Mouse (Mus musculus) frontal cortex, adult 2 months (tissue): ENCODE data around the gene Gm20388. TPM values are rescaled to one million over a fixed set of nuclear protein-coding genes. Genes with fewer than 3 reads are reported as not detected.

Experiments
- DNase-seq, 2 experiments: peaks; one replicate each; pipeline ENCODE4 v3.0.0; 2022; ENCODE audit warnings: low spot score in 1 of 2; ENCODE audit errors: extremely low spot score in 1 of 2
- polyA plus RNA-seq: library from polyadenylated mRNA; depleted of rRNA; stranded (reverse); fragments of >200 nt; gene quantifications from 2 replicates; pipeline ENCODE4 v1.2.3, GENCODE M21; 2012

Gm20388 gene
- polyA plus RNA-seq, 1 experiment: 22.2 TPM

GRCm38 (mm10) chr8:122001339-122002115 is 2090.9 kb downstream of the Gm20388 start:
- DNase-seq: no peak

GRCm38 (mm10) chr8:122003646-122004045 is 2093.0 kb downstream of the Gm20388 start:
- no peak for DNase-seq

- no peak for DNase-seq
These were observed 2093.5 kb downstream of the Gm20388 start for GRCm38 (mm10) chr8:122004131-122004530.

- no peak for DNase-seq
These were observed 2095.0 kb downstream of the Gm20388 start for GRCm38 (mm10) chr8:122005422-122006204.

GRCm38 (mm10) chr8:122006688-122007484 is 2096.2 kb downstream of the Gm20388 start:
- DNase-seq: peak; percentile 43 to 72

GRCm38 (mm10) chr8:122008395-122008794 is 2097.8 kb downstream of the Gm20388 start:
- DNase-seq: no peak

- no peak for DNase-seq
These were observed 2100.0 kb downstream of the Gm20388 start for GRCm38 (mm10) chr8:122010638-122011037.

- DNase-seq: no peak
These were observed 2100.5 kb downstream of the Gm20388 start for GRCm38 (mm10) chr8:122011066-122011588.

- no peak for DNase-seq
These were observed 2104.0 kb downstream of the Gm20388 start for GRCm38 (mm10) chr8:122014606-122015005.

- peak in 1 of 2 experiments; percentile 62 for DNase-seq
These were observed 2107.6 kb downstream of the Gm20388 start for GRCm38 (mm10) chr8:122018046-122018831.

- no peak for DNase-seq
These were observed 2108.5 kb downstream of the Gm20388 start for GRCm38 (mm10) chr8:122019162-122019561.

GRCm38 (mm10) chr8:122020050-122020771 is 2109.6 kb downstream of the Gm20388 start:
- DNase-seq: no peak

GRCm38 (mm10) chr8:122021725-122022124 is 2111.1 kb downstream of the Gm20388 start:
- no peak for DNase-seq

GRCm38 (mm10) chr8:122022274-122022673 is 2111.6 kb downstream of the Gm20388 start:
- DNase-seq: no peak

GRCm38 (mm10) chr8:122022705-122023104 is 2112.1 kb downstream of the Gm20388 start:
- no peak for DNase-seq

GRCm38 (mm10) chr8:122025546-122025945 is 2114.9 kb downstream of the Gm20388 start:
- DNase-seq: no peak

- DNase-seq: no peak
These were observed 2117.5 kb downstream of the Gm20388 start for GRCm38 (mm10) chr8:122028116-122028515.

GRCm38 (mm10) chr8:122030965-122031364 is 2120.3 kb downstream of the Gm20388 start:
- DNase-seq: no peak

- DNase-seq: no peak
These were observed 2122.1 kb downstream of the Gm20388 start for GRCm38 (mm10) chr8:122032741-122033140.
